Mouse (Mus musculus) mouse trophoblast stem cell (cell line): ENCODE measurements around the gene Psmc3.

Experiments used
- in situ Hi-C, 2 experiments: fragments of 300-500 bp; cut with MseI, MboI; formaldehyde crosslinking; loops; 2 replicates in 1 of 2; 3 replicates in 1 of 2; pipeline ENCODE4 v1.15.1; 2025

Psmc3 gene

GRCm38 (mm10) chr2:91113334-91113733, 59.5 kb downstream of the Psmc3 start:
- in situ Hi-C loops = loop anchor here in 1 of 2 experiments (10.0 kb wide), 1 partner anchor 121 kb away; the partner anchor contains the start of gene Ddb2

- in situ Hi-C loops = loop anchor here in 1 of 2 experiments (10.0 kb wide), 1 partner anchor 121 kb away; the partner anchor contains the start of gene Ddb2
These were observed 60.0 kb downstream of the Psmc3 start for GRCm38 (mm10) chr2:91113852-91114251.

GRCm38 (mm10) chr2:91114781-91115577, 61.2 kb downstream of the Psmc3 start:
- in situ Hi-C loops = loop anchor here (5.0 to 10.0 kb wide), 2 partner anchors 72 to 120 kb away; partner anchors contain the start of gene Ddb2 (in 1 of the 2)

GRCm38 (mm10) chr2:91115578-91115970, 61.8 kb downstream of the Psmc3 start:
- in situ Hi-C loops = loop anchor here (5.0 to 10.0 kb wide), 2 partner anchors 72 to 119 kb away; partner anchors contain the start of gene Ddb2 (in 1 of the 2)
